18 mouse cellular contexts compared by ENCODE assay signal in genomic region chr15:101106011-101106410, GRCm38 (mm10). TPM values are rescaled to one million over a fixed set of nuclear protein-coding genes. Genes with fewer than 3 reads are reported as not detected.
A peak's percentile ranks its signal among the peaks of the same experiment; 100 is the strongest.
DNase-seq lines count a peak whose midpoint lies in the region; ATAC-seq and TF ChIP-seq lines count a peak whose summit lies in the region.
"Had no signal": no experiment of that assay in that cellular context is flagged by ENCODE, and none has a peak within 500 bp of the region (broad histone marks: within the 10 kb centered on the region; RNA-seq: fewer than 3 reads in every experiment).

No protein-coding gene starts in this region.

- no peak for DNase-seq in gastrocnemius, adult 2 months
- no peak for DNase-seq in gastrocnemius, adult 8-10 months (ENCODE audit: low spot score in 2 of 2)
- DNase-seq in lung, postnatal 0 days (ENCODE audit: low spot score), result no peak
- no peak for DNase-seq in lung, postnatal 25 days (ENCODE audit: low spot score)
- DNase-seq in adrenal gland, adult 8-10 months, result peak; percentile 66
- no peak for DNase-seq in liver, postnatal 0 days
- DNase-seq in kidney, adult 8-10 months, result no peak
- no peak for DNase-seq in midbrain, postnatal 0 days (ENCODE audit: low spot score)

- H3K4me1 ChIP-seq in lung, postnatal 0 days (ENCODE audit: insufficient read depth, low read depth, low read length), result no peaks in the 10 kb centered on the region; the same call in 1 of the 2 replicates
- H3K4me1 ChIP-seq in liver, postnatal 0 days (ENCODE audit: insufficient read depth), result peaks cover 5% of the 10 kb centered on the region; the same call in 1 of the 2 replicates
- no peaks in the 10 kb centered on the region for H3K4me1 ChIP-seq in midbrain, postnatal 0 days (ENCODE audit: insufficient read depth, low read length)

- no peak for TF ChIP-seq EP300 in lung, postnatal 0 days (IDR thresholded peaks at IDR 0.05)
- TF ChIP-seq EP300 in liver, postnatal 0 days (IDR thresholded peaks at IDR 0.05; ENCODE audit: low read depth), result no peak

- WGBS in lung, postnatal 0 days, result 87% methylated on average over 10 of the region's 10 CpGs
- WGBS in liver, postnatal 0 days (ENCODE audit: insufficient replicate concordance), result 77% methylated on average over 10 of the region's 10 CpGs
- WGBS in midbrain, postnatal 0 days, result 82% methylated on average over 10 of the region's 10 CpGs

- peak overlapping the region; percentile 52 for H3K27ac ChIP-seq in gastrocnemius, adult 2 months
- no peak overlapping the region for H3K27ac ChIP-seq in lung, postnatal 0 days (ENCODE audit: low read length)
- H3K27ac ChIP-seq in liver, postnatal 0 days (ENCODE audit: low read depth), result peak overlapping the region; percentile 52
- H3K27ac ChIP-seq in midbrain, postnatal 0 days (ENCODE audit: low read depth, low read length), result no peak overlapping the region
- H3K27ac ChIP-seq: forebrain, embryonic 12.5 days had no signal

- H3K9me3 ChIP-seq in lung, postnatal 0 days (ENCODE audit: low read length), result no peaks in the 10 kb centered on the region
- H3K9me3 ChIP-seq in liver, postnatal 0 days (ENCODE audit: low read length), result no peaks in the 10 kb centered on the region
- no peaks in the 10 kb centered on the region for H3K9me3 ChIP-seq in midbrain, postnatal 0 days (ENCODE audit: low read length)
- H3K9me3 ChIP-seq: forebrain, embryonic 12.5 days had no signal

- intact Hi-C loops in gastrocnemius, adult 2 months (cut with DNase I), result loop anchor here (10.0 kb wide), 1 partner anchor 351 kb away; no protein-coding TSS in a partner anchor

- peak overlapping the region; percentile 53 for H3K4me3 ChIP-seq in gastrocnemius, adult 2 months
- H3K4me3 ChIP-seq in lung, postnatal 0 days (ENCODE audit: low read depth, low read length), result no peak overlapping the region
- H3K4me3 ChIP-seq in liver, postnatal 0 days (ENCODE audit: low read depth, low read length), result 0 out of 2 replicates have a peak overlapping the region, but pooled peaks have one; percentile 39
- H3K4me3 ChIP-seq in midbrain, postnatal 0 days (ENCODE audit: low read depth, low read length), result no peak overlapping the region
- H3K4me3 ChIP-seq: forebrain, embryonic 12.5 days had no signal

- H3K27me3 ChIP-seq in lung, postnatal 0 days (replicated peaks; ENCODE audit: insufficient read depth, low read length), result no peaks in the 10 kb centered on the region
- H3K27me3 ChIP-seq in liver, postnatal 0 days (ENCODE audit: insufficient read depth, low read length), result 0 out of 2 replicates have a peak, but pooled peaks cover under 1% of the 10 kb centered on the region
- no peaks in the 10 kb centered on the region for H3K27me3 ChIP-seq in midbrain, postnatal 0 days (ENCODE audit: insufficient read depth, low read length)
- H3K27me3 ChIP-seq: Patski had no signal

- no peaks in the 10 kb centered on the region for H3K36me3 ChIP-seq in lung, postnatal 0 days (ENCODE audit: insufficient read depth, low read length)
- H3K36me3 ChIP-seq in liver, postnatal 0 days (replicated peaks; ENCODE audit: insufficient read depth, low read length), result no peaks in the 10 kb centered on the region
- no peaks in the 10 kb centered on the region for H3K36me3 ChIP-seq in midbrain, postnatal 0 days (ENCODE audit: insufficient read depth, low read length)
- H3K36me3 ChIP-seq: forebrain, embryonic 12.5 days had no signal

- ATAC-seq in lung, postnatal 0 days, result no peak
- no peak for ATAC-seq in liver, postnatal 0 days
- no peak for ATAC-seq in midbrain, postnatal 0 days (ENCODE audit: low FRiP score)
- ATAC-seq: Patski had no signal

- H3K4me2 ChIP-seq in lung, postnatal 0 days (replicated peaks; ENCODE audit: low read depth, low read length), result 0 out of 2 replicates have a peak overlapping the region, but pooled peaks have one; percentile 34
- H3K4me2 ChIP-seq in liver, postnatal 0 days (ENCODE audit: low read depth, low read length), result peak overlapping the region; percentile 54
- no peak overlapping the region for H3K4me2 ChIP-seq in midbrain, postnatal 0 days (ENCODE audit: low read depth, low read length, poor library complexity, severe bottlenecking)

- TF ChIP-seq CTCF in gastrocnemius, adult 2 months (IDR thresholded peaks at IDR 0.05), result no peak
- TF ChIP-seq CTCF in lung, postnatal 0 days (IDR thresholded peaks at IDR 0.05), result no peak
- TF ChIP-seq CTCF in liver, postnatal 0 days (IDR thresholded peaks at IDR 0.05; ENCODE audit: low read depth), result no peak
- TF ChIP-seq CTCF in midbrain, postnatal 0 days (IDR thresholded peaks at IDR 0.05), result no peak

- H3K9ac ChIP-seq in lung, postnatal 0 days (replicated peaks; ENCODE audit: low read depth), result no peak overlapping the region
- no peak overlapping the region for H3K9ac ChIP-seq in liver, postnatal 0 days (replicated peaks)
- no peak overlapping the region for H3K9ac ChIP-seq in midbrain, postnatal 0 days (replicated peaks; ENCODE audit: low read length, poor library complexity, severe bottlenecking)
- H3K9ac ChIP-seq: forebrain, embryonic 12.5 days had no signal

RNA-seq across cellular contexts. Expression of gene Ankrd33, which starts 9.5 kb away (rescaled TPM):
- total RNA-seq in gastrocnemius, adult 2 months (2021), result not detected
- total RNA-seq in gastrocnemius, adult 8-10 months (2022), result not detected
- polyA plus RNA-seq in lung, postnatal 0 days (2015; fragmentation: Nextera tagmentation; extraction: Ambion mirVana), result 0.13 TPM in 1 of 2 replicates, not detected in the other
- 1 to 10 TPM in 1 of 4 experiments, under 1 TPM in 3; 0.75 to 1.1 (median 0.79) TPM for total RNA-seq in adrenal gland, adult 8-10 months (2022)
- not detected in 2 replicates for polyA plus RNA-seq in liver, postnatal 0 days (2015; fragmentation: Nextera tagmentation; extraction: Ambion mirVana)
- total RNA-seq in midbrain, postnatal 0 days (2014; rRNA removed), result not detected in 2 replicates
- polyA plus RNA-seq in midbrain, postnatal 0 days (2015; fragmentation: Nextera tagmentation; extraction: Ambion mirVana), result not detected in 2 replicates
- total RNA-seq: gastrocnemius, postnatal 14 days; monocyte, adult 5-6 weeks had no signal
- polyA plus RNA-seq: embryonic facial prominence, embryonic 11.5 days; forebrain, embryonic 12.5 days; heart, embryonic 16.5 days; limb, embryonic 11.5 days; Patski; spleen, adult 2 months; thymus, postnatal 0 days had no signal

RNA-seq across cellular contexts. Expression of gene Acvrl1, which starts 22.3 kb away (rescaled TPM):
- total RNA-seq in gastrocnemius, adult 2 months (2021), result 10 to 100 TPM; 10.2 to 14.5 TPM
- 1 to 10 TPM; 6.6 to 9.5 (median 7.6) TPM for total RNA-seq in gastrocnemius, adult 8-10 months (2022)
- polyA plus RNA-seq in lung, postnatal 0 days (2015; fragmentation: Nextera tagmentation; extraction: Ambion mirVana), result 159 and 168 TPM in 2 replicates
- total RNA-seq in adrenal gland, adult 8-10 months (2022), result 10 to 100 TPM; 14.5 to 24.7 (median 21.5) TPM
- polyA plus RNA-seq in liver, postnatal 0 days (2015; fragmentation: Nextera tagmentation; extraction: Ambion mirVana), result 2.3 and 2.6 TPM in 2 replicates
- 8.4 and 11.2 TPM in 2 replicates for total RNA-seq in midbrain, postnatal 0 days (2014; rRNA removed)
- 6.1 and 6.7 TPM in 2 replicates for polyA plus RNA-seq in midbrain, postnatal 0 days (2015; fragmentation: Nextera tagmentation; extraction: Ambion mirVana)
- polyA plus RNA-seq: Patski had no signal

RNA-seq across cellular contexts. Expression of gene Fignl2, which starts 27.6 kb away (rescaled TPM):
- under 1 TPM; 0.67 to 0.77 TPM for total RNA-seq in gastrocnemius, adult 2 months (2021)
- under 1 TPM; 0.31 to 0.73 (median 0.59) TPM for total RNA-seq in gastrocnemius, adult 8-10 months (2022)
- 0.48 and 0.60 TPM in 2 replicates for polyA plus RNA-seq in lung, postnatal 0 days (2015; fragmentation: Nextera tagmentation; extraction: Ambion mirVana)
- 1 to 10 TPM; 6.4 to 9.1 (median 7.4) TPM for total RNA-seq in adrenal gland, adult 8-10 months (2022)
- 0.18 and 0.26 TPM in 2 replicates for polyA plus RNA-seq in liver, postnatal 0 days (2015; fragmentation: Nextera tagmentation; extraction: Ambion mirVana)
- total RNA-seq in midbrain, postnatal 0 days (2014; rRNA removed), result 1.0 and 3.4 TPM in 2 replicates
- polyA plus RNA-seq in midbrain, postnatal 0 days (2015; fragmentation: Nextera tagmentation; extraction: Ambion mirVana), result 0.04 and 0.05 TPM in 2 replicates

RNA-seq across cellular contexts. Expression of gene Gm47841, which starts 58.8 kb away (rescaled TPM):
- not detected for total RNA-seq in gastrocnemius, adult 2 months (2021)
- not detected for total RNA-seq in gastrocnemius, adult 8-10 months (2022)
- not detected in 2 replicates for polyA plus RNA-seq in lung, postnatal 0 days (2015; fragmentation: Nextera tagmentation; extraction: Ambion mirVana)
- total RNA-seq in adrenal gland, adult 8-10 months (2022), result under 1 TPM in 1 of 4 experiments, not detected in 3; 0.38 TPM
- not detected in 2 replicates for polyA plus RNA-seq in liver, postnatal 0 days (2015; fragmentation: Nextera tagmentation; extraction: Ambion mirVana)
- total RNA-seq in midbrain, postnatal 0 days (2014; rRNA removed), result not detected in 2 replicates
- not detected in 2 replicates for polyA plus RNA-seq in midbrain, postnatal 0 days (2015; fragmentation: Nextera tagmentation; extraction: Ambion mirVana)
- total RNA-seq: gastrocnemius, postnatal 14 days; monocyte, adult 5-6 weeks had no signal
- polyA plus RNA-seq: cerebellum, adult 2 months; embryonic facial prominence, embryonic 11.5 days; forebrain, embryonic 12.5 days; heart, embryonic 16.5 days; limb, embryonic 11.5 days; spleen, adult 2 months; thymus, postnatal 0 days had no signal

Comparison
In these comparisons a context has a peak if more than half of its experiments do, and no peak if none do; other contexts are left out.
1. H3K27ac ChIP-seq: peak in gastrocnemius, adult 2 months (single experiment) and liver, postnatal 0 days (single experiment); none in lung, postnatal 0 days (single experiment) and midbrain, postnatal 0 days (single experiment).
2. H3K4me3 ChIP-seq: peak in gastrocnemius, adult 2 months (single experiment) and liver, postnatal 0 days (single experiment); none in lung, postnatal 0 days (single experiment) and midbrain, postnatal 0 days (single experiment).